Mouse (Mus musculus) fat pad, adult 2 months (tissue): Measurements from ENCODE around the gene Tpbgl.

ENCODE experiments used
- DNase-seq: peaks from one replicate; pipeline ENCODE4 v3.0.0-alpha.2; 2011; ENCODE audit warnings: low read depth, low spot score; ENCODE audit errors: extremely low read depth

Gene Tpbgl

GRCm38 (mm10) chr7:99626376-99627270 lies at the start of gene Tpbgl:
Tpbgl (minus strand) TSS chr7:99627103.
- DNase-seq, result no peak

DNA sequence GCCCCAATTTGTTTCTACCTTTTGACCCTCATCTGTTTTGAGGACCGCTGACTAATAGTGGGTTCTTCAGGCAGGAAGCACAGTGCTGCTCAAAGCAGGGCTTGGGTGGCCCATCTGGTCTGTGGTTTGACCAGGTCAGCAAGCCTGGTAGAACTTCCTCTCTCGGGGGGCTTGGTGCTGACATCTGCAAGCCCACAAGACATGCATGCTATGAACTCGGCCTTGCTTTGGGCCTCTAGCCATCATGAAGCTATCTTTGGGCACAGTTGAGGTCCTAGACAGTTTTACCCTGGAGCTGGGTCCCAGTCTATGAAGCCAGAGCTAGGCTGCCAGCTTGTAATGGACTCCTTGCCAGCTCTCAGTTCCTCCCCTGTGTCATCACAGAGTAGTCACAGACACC lies 48.0 kb upstream of the Tpbgl start:
- no peak for DNase-seq

DNA sequence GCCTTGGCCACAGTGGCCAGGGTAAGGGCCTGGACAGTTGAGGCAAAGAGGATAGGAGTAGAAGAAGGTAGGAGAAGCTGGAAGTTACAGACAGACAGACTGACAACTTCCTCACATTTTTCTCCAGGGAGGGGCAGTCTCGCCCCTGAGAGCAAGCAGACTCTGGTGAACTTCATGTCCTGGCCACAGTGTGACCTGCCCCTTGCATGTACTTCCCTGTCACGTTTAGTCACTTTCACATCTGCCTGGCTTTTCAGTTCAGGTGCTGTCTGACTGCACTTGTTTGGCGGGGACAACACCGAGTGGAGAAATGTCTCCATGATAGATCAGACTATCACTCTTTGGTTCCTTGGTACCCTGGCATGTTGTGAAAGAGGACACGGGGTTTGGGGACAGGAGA lies 47.3 kb upstream of the Tpbgl start:
- DNase-seq, result no peak

DNA sequence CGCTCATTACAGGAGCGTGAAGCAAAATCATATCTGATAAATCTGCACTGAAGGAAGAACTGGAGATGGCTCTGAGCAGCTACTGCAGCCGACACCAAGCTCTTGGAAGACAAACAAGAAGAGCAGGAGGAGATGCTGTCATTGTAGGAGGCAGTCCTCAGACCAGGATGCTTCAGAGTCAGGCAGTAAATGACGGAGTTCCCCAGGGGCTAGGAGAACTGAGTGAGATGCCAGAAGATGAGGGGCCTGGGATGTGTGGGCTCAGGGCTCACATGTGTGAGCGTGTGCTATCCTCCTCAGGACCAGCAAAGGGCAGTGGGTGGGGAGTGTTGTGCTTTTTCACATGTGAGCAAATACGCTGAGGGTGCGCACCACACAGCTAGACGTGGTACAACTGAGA lies 46.3 kb upstream of the Tpbgl start:
- DNase-seq, result no peak

DNA sequence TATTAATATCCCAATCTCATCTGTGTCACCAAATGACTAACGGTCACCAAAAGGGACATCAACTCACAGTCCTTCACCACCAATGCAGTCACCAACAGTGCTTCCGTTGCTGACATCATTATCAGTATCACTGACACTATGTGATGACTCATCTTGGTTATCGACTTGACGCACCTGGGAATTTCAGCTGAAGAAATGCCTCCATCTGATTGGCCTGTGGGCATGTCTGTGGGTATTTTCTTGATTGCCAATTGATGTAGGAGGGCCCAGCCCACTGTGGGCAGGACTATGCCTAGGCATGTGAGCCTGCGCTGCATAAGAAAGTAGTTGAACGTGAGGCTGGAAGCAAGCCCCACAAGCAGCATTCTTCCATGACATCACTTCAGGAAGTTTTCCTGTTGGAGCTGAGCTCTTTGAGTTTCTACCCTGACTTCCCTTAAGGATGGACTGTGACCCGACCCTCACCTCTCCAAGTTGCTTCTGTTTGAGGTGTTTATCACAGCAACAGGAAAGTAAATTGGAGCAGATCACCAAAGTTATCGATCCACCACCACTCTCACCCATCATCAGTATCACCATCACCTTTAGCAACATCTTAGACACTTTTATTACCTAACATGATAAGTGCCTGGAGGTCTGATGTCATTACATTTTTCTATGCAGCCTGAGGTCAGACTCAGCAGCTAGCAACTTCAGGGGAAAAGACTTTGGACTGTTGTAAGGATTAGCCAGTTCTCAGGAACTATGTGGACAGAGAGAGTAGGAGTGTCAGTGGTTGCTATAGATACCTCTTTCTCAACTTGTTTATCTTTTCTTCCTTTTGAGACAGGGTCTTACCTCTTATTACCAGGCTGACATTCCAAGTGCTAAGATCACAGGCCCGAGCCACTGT lies 44.9 kb upstream of the Tpbgl start:
- DNase-seq, result no peak

- DNase-seq, result no peak
These were observed 44.0 kb upstream of the Tpbgl start for GRCm38 (mm10) chr7:99670915-99671314.

- DNase-seq, result no peak
These were observed 41.9 kb upstream of the Tpbgl start for GRCm38 (mm10) chr7:99668802-99669201.

DNA sequence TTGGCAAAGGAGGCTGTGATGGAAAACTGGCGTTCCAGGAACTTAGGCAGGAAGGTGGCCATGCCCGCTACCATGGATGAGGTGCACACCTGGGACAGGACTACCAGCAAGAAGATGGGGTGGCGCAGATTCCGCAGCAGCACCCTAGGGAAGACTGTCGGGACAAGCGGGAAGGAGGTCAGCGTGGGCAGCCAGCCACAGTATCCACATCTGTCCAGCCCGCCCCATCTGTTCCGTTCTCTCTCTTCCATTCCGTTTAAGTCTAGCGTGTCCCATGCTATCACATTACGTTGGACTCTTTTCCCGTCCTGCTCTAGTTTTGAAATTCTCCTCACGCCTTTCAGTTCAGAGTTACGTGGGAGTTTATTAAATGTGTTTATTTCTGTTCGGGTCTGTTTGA lies 40.2 kb upstream of the Tpbgl start:
- no peak for DNase-seq

DNA sequence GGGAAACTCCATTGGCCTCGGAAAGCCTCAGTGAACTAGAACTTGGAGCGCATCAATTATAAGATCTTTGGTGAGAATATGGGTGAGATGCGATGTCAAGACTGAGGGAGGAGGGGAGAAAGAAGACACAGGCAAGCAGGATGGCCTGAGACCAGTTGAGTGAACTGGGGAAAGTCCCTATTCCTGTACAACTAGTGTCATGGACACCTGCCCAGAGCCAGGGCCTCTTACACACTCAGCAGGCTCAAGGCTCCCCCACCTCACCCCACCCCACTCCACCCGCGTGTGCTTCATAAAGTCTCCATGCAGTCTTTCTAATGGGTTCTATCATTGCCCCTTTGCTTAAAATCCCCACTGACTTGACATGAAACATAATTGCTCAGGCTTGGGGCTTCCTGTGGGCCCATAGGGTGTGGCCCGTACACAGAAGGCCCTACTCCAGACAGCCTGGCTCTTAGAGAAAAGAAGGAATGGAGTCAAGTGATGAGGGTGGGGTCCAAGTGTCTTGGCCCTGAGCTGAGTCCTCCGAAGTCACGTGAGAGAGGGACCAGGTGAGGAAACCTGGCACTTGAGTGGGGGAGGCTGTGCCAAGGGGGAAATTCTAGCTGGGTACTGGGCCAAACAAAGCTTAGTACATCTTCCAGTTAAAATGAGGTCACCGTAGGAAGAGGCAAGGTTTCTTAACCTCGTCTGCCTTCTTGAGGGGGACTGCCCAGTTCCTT lies 39.0 kb upstream of the Tpbgl start:
- no peak for DNase-seq

- peak; percentile 82 for DNase-seq
These were observed 37.9 kb upstream of the Tpbgl start for GRCm38 (mm10) chr7:99664571-99665485.

GRCm38 (mm10) chr7:99663507-99664220 lies 36.8 kb upstream of the Tpbgl start:
- DNase-seq, result no peak

DNA sequence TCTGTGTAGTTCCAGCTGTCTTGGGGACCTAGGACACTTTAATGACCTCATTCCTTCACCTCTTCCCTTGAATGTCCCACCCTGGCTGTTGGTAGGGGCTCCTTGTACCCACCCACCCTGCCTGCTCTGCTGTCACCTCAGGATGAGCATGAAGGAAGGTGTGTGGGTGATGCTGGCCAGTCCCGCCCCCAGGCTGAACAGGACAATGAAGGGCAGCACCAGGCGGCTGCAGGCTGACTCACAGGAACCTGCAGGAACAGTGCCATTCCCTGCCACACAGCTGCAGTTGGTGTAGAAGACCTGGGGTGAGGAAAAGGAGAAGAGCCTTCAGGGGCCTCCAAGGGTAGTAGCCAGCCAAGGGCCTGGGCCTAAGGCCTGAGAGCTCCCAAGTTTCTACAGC lies 35.4 kb upstream of the Tpbgl start:
- DNase-seq, result no peak

- no peak for DNase-seq
These were observed 34.8 kb upstream of the Tpbgl start for GRCm38 (mm10) chr7:99661571-99662230.

DNA sequence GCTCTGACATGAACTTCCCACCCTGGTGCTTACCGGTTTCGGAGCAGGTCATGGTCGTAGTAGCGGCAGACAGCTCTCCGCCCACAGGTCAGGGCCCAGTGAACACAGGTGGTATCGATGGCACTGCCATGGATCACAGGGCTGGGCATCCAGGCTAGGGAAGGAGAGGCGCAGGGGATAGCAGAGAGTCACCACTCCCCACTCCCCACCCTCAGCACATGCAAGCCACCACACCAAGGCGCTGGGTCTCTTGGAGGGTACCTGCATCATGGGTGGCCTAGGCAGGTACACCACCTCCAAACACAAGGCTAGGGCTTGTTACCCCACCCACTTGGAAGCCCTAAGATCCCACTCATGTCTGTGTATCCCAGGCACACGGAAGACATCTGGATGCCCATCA lies 34.2 kb upstream of the Tpbgl start:
- no peak for DNase-seq

- no peak for DNase-seq
These were observed 32.6 kb upstream of the Tpbgl start for GRCm38 (mm10) chr7:99659379-99660029.

DNA sequence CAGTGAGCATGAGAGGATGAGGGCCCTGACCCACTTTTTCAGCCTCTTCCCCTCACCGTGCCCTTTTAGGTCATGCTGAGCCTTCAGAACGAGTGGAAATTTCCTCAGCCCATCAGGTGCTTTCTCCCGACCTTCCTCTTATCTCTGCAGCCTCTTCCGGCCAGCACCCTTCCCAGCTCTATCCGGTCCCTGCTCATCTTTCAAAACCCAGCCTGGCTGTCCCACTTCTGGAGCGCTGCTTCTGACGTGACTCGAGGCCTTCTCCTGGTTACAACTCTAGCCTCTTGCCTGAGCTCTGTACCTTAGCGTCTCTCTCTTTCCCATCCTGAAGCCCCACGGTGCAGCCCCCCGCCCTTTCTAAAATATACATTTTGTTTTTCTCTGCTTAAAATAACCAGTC lies 27.3 kb upstream of the Tpbgl start:
- DNase-seq, result no peak

DNA sequence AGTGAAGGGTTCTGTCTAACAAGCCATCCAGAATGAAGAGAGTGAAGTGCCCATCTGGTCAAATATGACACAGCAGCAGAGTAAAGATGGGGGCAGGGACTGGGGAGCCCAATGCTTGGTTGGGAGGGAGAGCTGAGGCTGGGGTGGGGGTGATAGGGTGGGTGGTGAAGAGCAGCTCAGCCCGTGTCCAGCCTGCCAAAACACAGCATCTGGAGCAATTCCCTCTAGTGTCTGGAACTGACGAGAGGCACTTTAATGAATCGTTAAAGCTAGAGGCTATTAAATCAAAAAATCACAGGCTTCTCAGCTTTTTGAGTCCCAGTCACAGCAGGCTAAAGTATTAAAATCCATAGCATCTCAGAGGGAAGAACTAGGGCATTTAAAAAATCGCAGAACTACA lies 22.7 kb upstream of the Tpbgl start:
- DNase-seq, result no peak

GRCm38 (mm10) chr7:99648623-99649022 lies 21.7 kb upstream of the Tpbgl start:
- DNase-seq, result no peak

- DNase-seq, result no peak
These were observed 17.8 kb upstream of the Tpbgl start for GRCm38 (mm10) chr7:99644701-99645100.
